Mouse (Mus musculus) embryonic facial prominence, embryonic 14.5 days (tissue): Measurements from ENCODE around the gene Gdf7. TPM values are rescaled to one million over a fixed set of nuclear protein-coding genes. Genes with fewer than 3 reads are reported as not detected.

Experiments
- ATAC-seq: fragments of 200-750 bp; cut with Nextera tagmentation; 2 replicates; pipeline ENCODE4 v1.8.0; 2017; ENCODE audit warnings: low read depth, moderate number of reproducible peaks, moderate TSS enrichment
- DNase-seq: peaks from one replicate; pipeline ENCODE4 v3.0.0-alpha.2; 2015; ENCODE audit warnings: low spot score
- H3K27ac ChIP-seq: fragments of 300-500 bp; sonication (generic); replicated peaks from 2 replicates; pipeline ENCODE4 v1.5.1; 2014; ENCODE audit warnings: low read depth, mild to moderate bottlenecking, low read length, moderate library complexity
- H3K27me3 ChIP-seq: fragments of 300-500 bp; sonication (generic); replicated peaks from 2 replicates; pipeline ENCODE4 v1.6.1; 2014; ENCODE audit warnings: low read length; ENCODE audit not compliant: control insufficient read depth, insufficient read depth
- H3K36me3 ChIP-seq: fragments of 300-500 bp; sonication (generic); 2 replicates; pipeline ENCODE4 v1.6.1; 2014; ENCODE audit warnings: low read length, mixed read lengths; ENCODE audit not compliant: control insufficient read depth, insufficient read depth
- H3K4me1 ChIP-seq: fragments of 300-500 bp; sonication (generic); 2 replicates; pipeline ENCODE4 v1.6.1; 2014; ENCODE audit warnings: antibody characterized with exemption, low read length; ENCODE audit not compliant: control insufficient read depth, insufficient read depth
- H3K4me2 ChIP-seq: fragments of 300-500 bp; sonication (generic); 2 replicates; pipeline ENCODE4 v1.6.1; 2014; ENCODE audit warnings: low read depth, mild to moderate bottlenecking, low read length, moderate library complexity, mixed read lengths
- H3K4me3 ChIP-seq: fragments of 300-500 bp; sonication (generic); 2 replicates; pipeline ENCODE4 v1.5.1; 2014; ENCODE audit warnings: low read depth, mild to moderate bottlenecking, low read length
- H3K9ac ChIP-seq: fragments of 300-500 bp; sonication (generic); 2 replicates; pipeline ENCODE4 v1.6.1; 2014; ENCODE audit warnings: low read depth, mild to moderate bottlenecking, low read length, moderate library complexity, mixed read lengths
- H3K9me3 ChIP-seq: fragments of 300-500 bp; sonication (generic); 2 replicates; pipeline ENCODE4 v1.6.1; 2016; ENCODE audit warnings: low read length; ENCODE audit not compliant: control insufficient read depth
- WGBS: fragments of 180-500 bp; shearing (Covaris S2); extraction: QIAGEN DNeasy Blood & Tissue Kit; methylation state at CpG from one replicate; pipeline ENCODE4 v1.1.7; 2014; 5-methylcytosine and 5-hydroxymethylcytosine counted together
- polyA plus RNA-seq: library from polyadenylated mRNA; unstranded; fragments of >200 nt; fragmentation: Nextera tagmentation; extraction: Ambion mirVana; gene quantifications from 2 replicates; pipeline ENCODE4 v1.2.1, GENCODE M21; 2014

Gene Gdf7
- polyA plus RNA-seq, 1 experiment from 2014 or later = 0.54 TPM

DNA sequence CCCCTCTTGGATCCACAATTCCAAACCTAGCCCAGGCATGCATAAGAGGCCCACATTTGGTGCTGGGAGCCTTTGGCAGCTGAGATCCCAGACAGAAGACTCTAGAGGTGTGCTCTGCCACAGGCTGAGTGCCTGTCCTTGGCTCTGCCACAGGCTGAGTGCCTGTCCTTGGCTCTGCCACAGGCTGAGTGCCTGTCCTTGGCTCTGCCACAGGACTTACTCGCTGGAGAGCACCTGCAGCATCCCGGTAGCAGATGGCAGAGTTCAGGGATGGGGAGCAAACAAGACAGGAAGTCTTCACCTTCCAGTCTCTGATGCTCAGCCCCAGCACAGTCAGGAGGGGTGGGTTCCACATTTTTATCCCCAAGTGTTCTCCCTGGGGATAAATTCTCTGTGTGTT lies 3.5 kb upstream of the Gdf7 start:
- Histone ChIP-seq H3K9ac (no peak overlapping the region), H3K4me3 (no peak overlapping the region), H3K9me3 (no peaks in the 10 kb centered on the region), H3K4me2 (no peak overlapping the region), H3K4me1 (no peaks in the 10 kb centered on the region), H3K36me3 (no peaks in the 10 kb centered on the region), H3K27me3 (peaks cover 65% of the 10 kb centered on the region), H3K27ac (no peak overlapping the region)
- DNase-seq (no peak), ATAC-seq (no peak)
- WGBS = 31% methylated on average over 2 of the region's 2 CpGs

DNA sequence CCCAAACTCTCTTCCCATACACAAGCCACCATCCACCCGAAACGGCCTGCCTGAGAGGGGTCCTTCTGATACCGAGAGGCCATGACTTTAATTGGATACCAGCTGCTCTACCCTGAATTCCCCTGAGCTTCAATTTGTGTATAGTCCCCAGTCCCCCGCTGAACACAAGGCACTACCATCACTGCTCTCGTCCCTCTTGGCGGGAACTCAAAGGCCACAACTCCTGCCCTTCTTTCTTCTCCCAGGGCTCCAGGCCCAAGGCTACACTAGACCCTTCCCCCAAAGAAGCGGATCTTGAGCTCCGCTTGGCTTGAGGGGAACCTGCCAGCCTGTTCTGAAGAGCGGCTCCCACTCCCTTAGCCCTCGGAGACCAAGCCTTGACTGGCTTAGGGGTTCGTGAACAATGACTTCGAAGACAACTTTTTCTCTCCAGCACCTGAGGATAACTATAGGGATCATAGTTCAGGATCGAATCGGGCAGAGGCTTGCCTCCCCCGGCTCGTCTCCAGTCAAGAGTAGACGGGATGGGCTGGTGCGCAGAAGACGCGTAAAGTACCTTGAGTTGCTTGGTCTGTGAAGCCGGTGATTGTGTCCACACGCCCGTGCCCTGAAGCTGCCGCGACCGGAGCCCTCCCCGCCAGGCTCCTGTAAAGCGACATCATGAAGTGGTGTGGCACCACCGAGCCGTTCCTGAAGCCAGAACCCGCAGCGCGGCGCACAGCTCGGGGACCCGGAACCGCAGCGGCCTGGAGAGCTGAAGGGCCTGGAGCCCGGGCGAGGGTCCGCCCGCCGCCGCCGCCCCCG lies 541 bp downstream of the Gdf7 start:
- DNase-seq (no peak), ATAC-seq (no peak)
- Histone ChIP-seq H3K27me3 (peaks cover 97% of the 10 kb centered on the region), H3K36me3 (no peaks in the 10 kb centered on the region), H3K9me3 (no peaks in the 10 kb centered on the region), H3K9ac (peak overlapping the region; percentile 64), H3K4me1 (peaks cover 11% of the 10 kb centered on the region), H3K4me3 (peak overlapping the region; percentile 54), H3K27ac (no peak overlapping the region), H3K4me2 (peak overlapping the region; percentile 78)
- WGBS = 7% methylated on average over 25 of the region's 46 CpGs

DNA sequence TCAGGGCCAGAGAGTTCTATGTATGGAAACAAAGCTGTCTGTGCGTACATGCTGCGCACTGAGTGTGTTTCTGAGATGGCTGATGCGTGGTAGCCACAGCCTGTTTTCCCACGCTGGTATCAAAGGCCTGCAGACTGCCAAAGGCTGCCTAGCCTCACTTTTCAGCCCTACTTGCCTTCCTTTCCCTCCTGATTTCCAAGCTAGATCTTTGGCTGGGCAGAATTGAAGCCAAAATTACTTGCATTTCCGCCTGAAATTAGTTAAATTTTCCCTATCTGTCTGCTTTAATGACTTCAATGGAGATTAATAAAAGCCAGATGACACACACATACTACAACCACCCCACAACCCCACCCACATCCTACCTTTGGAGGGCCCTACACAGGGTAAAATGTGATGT lies 1.2 kb downstream of the Gdf7 start:
- Histone ChIP-seq H3K27ac (no peak overlapping the region), H3K36me3 (no peaks in the 10 kb centered on the region), H3K9me3 (no peaks in the 10 kb centered on the region), H3K4me2 (peak overlapping the region; percentile 78), H3K4me3 (peak overlapping the region; percentile 54; the same call in 1 of the 2 replicates), H3K9ac (peak overlapping the region; percentile 64; the same call in 1 of the 2 replicates), H3K4me1 (peaks cover 15% of the 10 kb centered on the region), H3K27me3 (peaks cover 97% of the 10 kb centered on the region)
- WGBS = 40% methylated on average over 5 of the region's 5 CpGs
- ATAC-seq (no peak), DNase-seq (no peak)

DNA sequence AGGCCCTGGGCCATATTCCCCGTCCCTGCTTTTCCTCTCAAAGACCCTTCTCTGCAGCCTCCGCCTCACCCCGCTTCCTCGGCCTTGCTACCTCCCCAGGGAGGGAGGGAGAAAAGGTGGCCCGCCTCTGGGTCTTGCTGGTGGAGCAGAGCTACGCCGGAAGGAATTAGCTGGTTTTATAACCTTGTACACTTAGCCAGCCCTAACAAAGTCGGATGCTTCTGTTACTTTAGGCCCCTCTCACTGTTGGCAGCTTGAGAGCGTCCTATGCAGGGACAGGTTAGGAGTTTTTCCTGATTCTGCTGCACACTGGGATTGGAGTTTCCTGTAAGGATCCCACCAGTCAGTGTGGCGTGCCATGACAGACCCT lies 1.7 kb downstream of the Gdf7 start:
- 24% methylated on average over 10 of the region's 10 CpGs for WGBS
- Histone ChIP-seq H3K27ac (no peak overlapping the region), H3K9ac (peak overlapping the region; percentile 15; the same call in 1 of the 2 replicates), H3K27me3 (peaks cover 96% of the 10 kb centered on the region), H3K9me3 (no peaks in the 10 kb centered on the region), H3K4me1 (peaks cover 16% of the 10 kb centered on the region), H3K4me2 (peak overlapping the region; percentile 78; the same call in 1 of the 2 replicates), H3K36me3 (no peaks in the 10 kb centered on the region), H3K4me3 (peak overlapping the region; percentile 54)
- ATAC-seq = no peak
- DNase-seq = no peak

DNA sequence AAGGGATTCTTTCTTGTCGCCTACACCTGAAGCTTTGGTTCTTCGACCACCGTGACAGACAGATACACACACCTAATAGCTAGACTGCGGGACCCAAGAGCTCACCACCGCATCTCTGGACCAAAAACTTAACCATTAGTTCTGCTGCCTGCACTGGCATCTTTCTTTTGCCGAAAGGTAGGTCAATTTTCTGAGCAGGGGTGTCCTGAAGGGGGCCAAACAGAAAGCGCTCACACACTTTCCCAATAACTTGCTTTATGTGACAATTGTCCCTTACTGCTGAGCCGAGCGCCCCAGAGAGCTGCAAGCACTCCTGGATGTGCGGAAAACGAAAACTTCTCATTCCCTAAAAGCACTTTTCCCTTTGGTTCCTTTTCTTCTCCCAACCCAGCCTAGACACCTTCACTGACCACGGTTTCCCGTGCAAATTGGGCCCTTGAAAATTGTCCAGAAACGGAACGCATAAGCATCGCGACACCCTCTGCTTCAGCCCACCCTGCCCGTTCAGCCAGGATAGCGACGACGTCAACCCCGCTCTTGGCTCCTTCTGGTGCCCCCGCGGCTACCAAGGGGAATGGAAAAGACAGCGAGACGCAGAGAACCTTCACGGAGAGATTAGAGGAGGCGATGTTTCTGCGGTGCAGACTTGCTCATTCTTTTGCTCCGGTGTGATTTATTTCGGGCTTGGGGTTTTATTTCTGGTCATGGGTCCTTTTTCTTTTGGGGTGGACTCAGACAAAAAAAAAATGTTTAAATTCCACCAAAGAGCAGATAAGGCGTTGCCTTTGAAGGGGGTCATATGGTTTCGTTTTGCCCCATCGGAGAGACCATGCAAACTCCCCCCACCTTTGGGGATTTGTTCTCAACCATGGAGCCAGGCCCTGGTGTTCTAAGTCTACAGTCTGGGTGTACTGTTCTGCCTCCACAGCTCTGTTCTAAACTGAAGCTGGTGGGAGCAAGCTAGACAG lies 2.3 kb downstream of the Gdf7 start:
- H3K9ac ChIP-seq = peak overlapping the region; percentile 15; the same call in 1 of the 2 replicates
- H3K4me3 ChIP-seq = peak overlapping the region; percentile 54
- ATAC-seq (no peak), DNase-seq (no peak)
- WGBS = 5% methylated on average over 34 of the region's 34 CpGs
- H3K36me3 ChIP-seq = no peaks in the 10 kb centered on the region
- no peaks in the 10 kb centered on the region for H3K9me3 ChIP-seq
- no peak overlapping the region for H3K27ac ChIP-seq
- H3K4me2 ChIP-seq = peak overlapping the region; percentile 78
- peaks cover 97% of the 10 kb centered on the region for H3K27me3 ChIP-seq
- peaks cover 16% of the 10 kb centered on the region for H3K4me1 ChIP-seq

DNA sequence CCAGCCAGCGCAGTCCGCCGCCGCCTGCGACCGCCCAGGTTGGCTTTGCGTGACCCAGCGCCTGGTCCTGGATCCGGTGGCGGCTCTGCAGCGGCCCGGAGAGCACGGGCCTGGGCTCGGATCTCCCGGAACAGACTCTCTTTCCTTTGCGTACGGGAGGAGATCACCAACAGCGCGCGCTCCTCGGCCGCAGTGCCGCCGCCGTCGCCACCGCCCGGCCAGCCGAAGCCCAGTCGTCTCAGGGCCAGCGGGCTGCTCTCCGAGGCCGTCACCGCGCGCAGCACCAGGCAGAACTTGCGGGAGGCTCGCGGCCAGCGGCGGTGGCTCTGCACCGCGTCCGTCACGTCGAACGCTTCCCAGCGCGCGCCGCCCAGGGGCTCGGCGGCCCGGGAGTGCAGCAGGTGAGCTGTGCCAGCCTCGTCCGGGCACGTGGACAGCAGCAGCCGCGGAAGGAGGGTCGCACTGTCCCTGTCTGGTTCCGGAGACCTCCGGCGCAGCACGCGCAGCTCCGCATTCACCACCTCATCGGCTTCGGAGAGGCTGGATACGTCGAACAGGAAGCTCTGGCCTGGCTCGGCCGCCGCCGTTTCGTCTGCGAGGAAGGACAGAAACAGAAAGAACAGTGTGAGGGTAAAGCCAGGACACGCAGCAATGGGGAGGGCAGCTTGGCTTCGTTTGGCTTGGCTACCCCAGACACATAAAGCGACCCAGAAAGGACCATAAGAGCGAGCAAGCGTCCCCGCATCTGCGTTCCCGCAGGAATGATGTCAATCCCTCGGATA lies 3.2 kb downstream of the Gdf7 start:
- peak overlapping the region; percentile 78 for H3K4me2 ChIP-seq
- no peaks in the 10 kb centered on the region for H3K9me3 ChIP-seq
- peaks cover 16% of the 10 kb centered on the region for H3K4me1 ChIP-seq
- H3K4me3 ChIP-seq = peak overlapping the region; percentile 54
- WGBS = 3% methylated on average over 62 of the region's 85 CpGs
- peaks cover 95% of the 10 kb centered on the region for H3K27me3 ChIP-seq
- no peaks in the 10 kb centered on the region for H3K36me3 ChIP-seq
- ATAC-seq (no peak), DNase-seq (no peak)
- peak overlapping the region; percentile 51; the same call in 1 of the 2 replicates for H3K9ac ChIP-seq
- no peak overlapping the region for H3K27ac ChIP-seq

DNA sequence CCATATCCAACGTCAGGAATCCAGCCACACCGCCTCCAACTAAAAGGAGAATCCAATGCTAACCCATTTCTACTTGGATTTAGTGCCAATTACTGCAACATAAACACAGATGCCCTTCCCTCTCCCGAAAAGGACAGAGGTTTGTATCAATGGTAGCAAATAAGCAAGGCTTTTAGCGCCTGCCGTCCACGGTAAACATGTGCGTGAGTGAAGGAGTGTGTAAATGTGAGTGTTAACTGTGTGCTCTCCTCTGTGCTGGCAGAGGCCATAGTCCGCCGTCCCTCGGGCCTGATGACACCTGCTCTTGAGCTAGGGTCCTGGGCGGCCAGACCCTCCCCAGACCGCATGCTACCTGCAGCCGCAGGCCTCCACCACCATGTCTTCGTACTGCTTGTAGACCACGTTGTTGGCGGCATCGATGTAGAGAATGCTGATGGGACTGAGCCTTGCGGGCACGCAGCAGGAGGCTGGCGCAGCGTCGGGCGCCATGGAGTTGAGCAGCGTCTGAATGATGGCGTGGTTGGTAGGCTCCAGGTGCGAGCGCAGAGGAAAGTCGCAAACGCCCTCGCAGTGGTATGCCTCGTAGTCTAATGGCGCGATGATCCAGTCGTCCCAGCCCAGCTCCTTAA lies 4.1 kb downstream of the Gdf7 start:
- Histone ChIP-seq H3K9ac (peak overlapping the region; percentile 51; the same call in 1 of the 2 replicates), H3K4me2 (peak overlapping the region; percentile 78)
- WGBS = 12% methylated on average over 26 of the region's 34 CpGs

More for the DNA sequence above, 4.1 kb downstream of the Gdf7 start:
- Histone ChIP-seq H3K36me3 (no peaks in the 10 kb centered on the region), H3K9me3 (no peaks in the 10 kb centered on the region), H3K4me1 (peaks cover 16% of the 10 kb centered on the region), H3K4me3 (peak overlapping the region; percentile 54), H3K27ac (no peak overlapping the region), H3K27me3 (peaks cover 86% of the 10 kb centered on the region)
- DNase-seq (no peak), ATAC-seq (no peak)
